Mouse (Mus musculus) midbrain, embryonic 12.5 days (tissue): ENCODE measurements at regions not wholly inside any gene's neighbourhood (a gene's known extent, or its start where the extent isn't known, plus 50 kb on each side); places are given as distances from the start of the nearest gene placed in this dataset.
A peak's percentile ranks its signal among the peaks of the same experiment; 100 is the strongest.

Experiments
- ATAC-seq: fragments of 200-750 bp; cut with Nextera tagmentation; 2 replicates; pipeline ENCODE4 v1.8.0; 2017; ENCODE audit warnings: low read depth, moderate TSS enrichment, moderate library complexity; ENCODE audit not compliant: low FRiP score
- H3K27ac ChIP-seq: fragments of 300-500 bp; sonication (generic); replicated peaks from 2 replicates; pipeline ENCODE4 v1.5.1; 2016; ENCODE audit warnings: mild to moderate bottlenecking
- H3K27me3 ChIP-seq: fragments of 300-500 bp; sonication (generic); 2 replicates; pipeline ENCODE4 v1.6.1; 2016; ENCODE audit warnings: mild to moderate bottlenecking
- H3K36me3 ChIP-seq: fragments of 300-500 bp; sonication (generic); 2 replicates; pipeline ENCODE4 v1.6.1; 2016
- H3K4me1 ChIP-seq: fragments of 300-500 bp; sonication (generic); 2 replicates; pipeline ENCODE4 v1.6.1; 2016
- H3K4me2 ChIP-seq: fragments of 300-500 bp; sonication (generic); replicated peaks from 2 replicates; pipeline ENCODE4 v1.6.1; 2016; ENCODE audit warnings: mild to moderate bottlenecking, moderate library complexity
- H3K4me3 ChIP-seq: fragments of 300-500 bp; sonication (generic); 2 replicates; pipeline ENCODE4 v1.5.1; 2016; ENCODE audit warnings: mild to moderate bottlenecking
- H3K9ac ChIP-seq: fragments of 300-500 bp; sonication (generic); replicated peaks from 2 replicates; pipeline ENCODE4 v1.6.1; 2016; ENCODE audit warnings: mild to moderate bottlenecking, moderate library complexity
- H3K9me3 ChIP-seq: fragments of 300-500 bp; sonication (generic); 2 replicates; pipeline ENCODE4 v1.6.1; 2016; ENCODE audit warnings: mild to moderate bottlenecking
- WGBS: fragments of 180-500 bp; shearing (Covaris S2); methylation state at CpG from one replicate; pipeline ENCODE4 v1.1.7; 2016; 5-methylcytosine and 5-hydroxymethylcytosine counted together

DNA sequence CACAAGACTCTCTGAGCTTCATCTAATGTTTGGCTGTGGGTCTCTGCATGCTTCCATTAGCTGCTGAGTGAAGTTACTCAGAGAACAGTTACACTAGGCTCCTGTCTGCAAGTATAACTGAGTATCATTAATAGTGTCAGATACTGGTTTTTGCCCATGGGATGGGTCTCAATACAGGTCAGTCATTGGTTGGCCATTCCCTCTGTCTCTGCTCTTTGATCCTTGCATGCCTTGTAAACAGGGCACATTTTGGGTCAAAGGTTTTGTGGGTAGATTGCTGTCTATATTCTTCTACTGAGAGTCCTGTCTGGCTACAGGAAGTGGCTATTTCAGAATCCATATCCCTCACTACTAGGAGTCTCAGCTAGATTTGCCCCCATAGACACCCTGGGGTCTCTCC, 2864.7 kb upstream of the Lrrc6 start:
- H3K27me3 ChIP-seq, result no peaks in the 10 kb centered on the region
- no peaks in the 10 kb centered on the region for H3K4me1 ChIP-seq
- no peaks in the 10 kb centered on the region for H3K36me3 ChIP-seq
- H3K4me3 ChIP-seq, result no peak overlapping the region
- no peak overlapping the region for H3K9ac ChIP-seq
- no peak for ATAC-seq
- no peak overlapping the region for H3K4me2 ChIP-seq
- H3K27ac ChIP-seq, result no peak overlapping the region
- H3K9me3 ChIP-seq, result no peaks in the 10 kb centered on the region

GRCm38 (mm10) chr15:69350053-69350739, 2849.5 kb upstream of the Lrrc6 start:
- H3K36me3 ChIP-seq, result no peaks in the 10 kb centered on the region
- H3K4me2 ChIP-seq, result no peak overlapping the region
- H3K9ac ChIP-seq, result no peak overlapping the region
- no peak overlapping the region for H3K4me3 ChIP-seq
- 58% methylated on average over 7 of the region's 7 CpGs for WGBS
- ATAC-seq, result peak; percentile 69
- no peaks in the 10 kb centered on the region for H3K27me3 ChIP-seq
- no peaks in the 10 kb centered on the region for H3K4me1 ChIP-seq
- H3K9me3 ChIP-seq, result no peaks in the 10 kb centered on the region
- H3K27ac ChIP-seq, result no peak overlapping the region

DNA sequence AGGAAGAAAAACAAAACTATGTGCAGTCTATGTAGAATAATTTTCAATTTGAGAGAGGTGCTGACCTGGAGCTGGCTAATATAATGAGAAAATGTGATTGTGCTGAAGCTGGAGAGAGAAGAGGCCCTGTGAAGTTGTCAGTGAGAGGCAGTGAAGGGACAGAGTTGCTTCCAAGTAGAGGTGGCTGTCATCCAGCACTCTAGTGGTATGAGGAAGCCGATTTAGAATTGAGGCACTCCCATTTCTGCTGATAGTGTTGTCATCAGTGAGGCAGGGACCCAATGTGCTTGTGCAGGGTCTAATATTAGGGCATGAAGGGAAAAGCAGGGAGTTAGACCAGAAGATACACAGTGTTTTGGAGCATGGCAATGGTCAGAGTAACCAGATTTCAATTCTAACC, 2845.4 kb upstream of the Lrrc6 start:
- H3K9ac ChIP-seq, result no peak overlapping the region
- no peaks in the 10 kb centered on the region for H3K27me3 ChIP-seq
- no peak overlapping the region for H3K4me3 ChIP-seq
- no peaks in the 10 kb centered on the region for H3K36me3 ChIP-seq
- no peak overlapping the region for H3K27ac ChIP-seq
- no peaks in the 10 kb centered on the region for H3K4me1 ChIP-seq
- H3K4me2 ChIP-seq, result no peak overlapping the region
- ATAC-seq, result no peak
- H3K9me3 ChIP-seq, result no peaks in the 10 kb centered on the region
- WGBS, result 88% methylated on average over 1 of the region's 1 CpGs

DNA sequence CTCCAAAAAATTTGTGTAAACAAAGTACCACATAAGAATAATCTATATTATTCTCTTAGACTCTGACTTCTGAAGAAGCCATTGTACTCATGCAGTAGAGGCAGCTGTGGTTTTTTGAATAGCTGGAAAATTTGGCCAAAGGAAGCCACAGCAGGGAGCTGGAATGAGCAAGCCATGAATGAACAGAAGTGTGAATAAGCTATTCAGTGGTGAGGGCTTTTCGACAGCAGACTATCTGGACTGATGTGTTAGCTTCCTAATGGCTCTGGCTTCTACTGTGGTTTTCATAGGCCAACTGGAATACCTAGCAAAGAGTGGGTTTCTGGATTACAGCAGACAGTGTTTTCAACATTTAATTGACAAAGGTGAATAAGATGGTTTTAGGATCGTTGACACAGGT, 2842.0 kb upstream of the Lrrc6 start:
- Histone ChIP-seq H3K4me1 (no peaks in the 10 kb centered on the region), H3K9ac (no peak overlapping the region), H3K27ac (no peak overlapping the region), H3K9me3 (no peaks in the 10 kb centered on the region), H3K36me3 (no peaks in the 10 kb centered on the region), H3K4me3 (no peak overlapping the region), H3K4me2 (no peak overlapping the region), H3K27me3 (no peaks in the 10 kb centered on the region)
- ATAC-seq, result no peak
- 51% methylated on average over 2 of the region's 2 CpGs for WGBS

DNA sequence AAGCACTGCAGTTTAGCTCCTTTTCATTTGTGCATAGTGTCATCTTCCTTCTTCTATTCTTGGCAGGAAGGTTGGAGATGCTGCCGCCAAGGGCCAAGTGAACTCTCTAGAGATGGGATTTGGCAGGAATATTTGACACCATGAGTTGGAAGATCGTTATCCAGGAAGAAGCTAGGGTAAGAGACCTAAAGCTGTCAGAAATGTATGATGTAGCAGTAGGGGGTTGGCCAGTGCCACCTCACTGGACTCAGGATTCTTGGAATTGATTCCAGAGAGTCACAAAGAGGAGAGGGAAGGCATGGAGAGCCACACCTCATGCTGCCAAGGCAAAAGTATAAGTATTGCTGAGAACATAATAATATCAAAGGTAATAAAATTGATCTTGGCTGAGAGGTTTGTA, 2835.8 kb upstream of the Lrrc6 start:
- Histone ChIP-seq H3K9me3 (no peaks in the 10 kb centered on the region), H3K36me3 (no peaks in the 10 kb centered on the region), H3K27ac (no peak overlapping the region), H3K4me2 (no peak overlapping the region), H3K4me3 (no peak overlapping the region), H3K27me3 (no peaks in the 10 kb centered on the region), H3K9ac (no peak overlapping the region), H3K4me1 (no peaks in the 10 kb centered on the region)
- WGBS, result 89% methylated on average over 2 of the region's 2 CpGs
- no peak for ATAC-seq

DNA sequence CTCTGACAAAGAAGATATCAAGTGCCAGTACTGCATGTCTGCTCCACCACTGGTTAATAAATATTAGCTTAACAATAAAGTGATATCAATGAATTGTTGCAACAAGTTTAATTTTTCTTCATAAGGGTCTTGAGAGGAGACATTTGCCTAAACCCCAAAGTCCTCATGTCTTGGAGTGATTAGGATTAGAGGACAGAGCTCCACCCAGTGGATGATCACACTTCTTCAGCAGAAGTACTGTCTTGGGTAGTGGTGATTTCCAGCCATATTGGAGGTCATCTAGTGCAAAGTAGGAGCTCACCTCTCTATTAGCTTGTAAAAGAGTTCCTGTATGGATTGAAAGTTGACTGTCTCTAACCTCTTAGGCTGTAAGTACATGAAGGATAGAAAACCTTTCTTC, 2825.8 kb upstream of the Lrrc6 start:
- H3K36me3 ChIP-seq, result no peaks in the 10 kb centered on the region
- no peak for ATAC-seq
- H3K27me3 ChIP-seq, result no peaks in the 10 kb centered on the region
- H3K27ac ChIP-seq, result no peak overlapping the region
- no peak overlapping the region for H3K4me3 ChIP-seq
- no peaks in the 10 kb centered on the region for H3K4me1 ChIP-seq
- no peak overlapping the region for H3K4me2 ChIP-seq
- H3K9me3 ChIP-seq, result no peaks in the 10 kb centered on the region
- H3K9ac ChIP-seq, result no peak overlapping the region

GRCm38 (mm10) chr15:69303100-69303499, 2802.4 kb upstream of the Lrrc6 start:
- Histone ChIP-seq H3K4me1 (no peaks in the 10 kb centered on the region), H3K27me3 (no peaks in the 10 kb centered on the region), H3K9ac (no peak overlapping the region), H3K4me2 (no peak overlapping the region), H3K27ac (no peak overlapping the region), H3K36me3 (no peaks in the 10 kb centered on the region), H3K4me3 (no peak overlapping the region), H3K9me3 (no peaks in the 10 kb centered on the region)
- 77% methylated on average over 5 of the region's 5 CpGs for WGBS
- ATAC-seq, result no peak

DNA sequence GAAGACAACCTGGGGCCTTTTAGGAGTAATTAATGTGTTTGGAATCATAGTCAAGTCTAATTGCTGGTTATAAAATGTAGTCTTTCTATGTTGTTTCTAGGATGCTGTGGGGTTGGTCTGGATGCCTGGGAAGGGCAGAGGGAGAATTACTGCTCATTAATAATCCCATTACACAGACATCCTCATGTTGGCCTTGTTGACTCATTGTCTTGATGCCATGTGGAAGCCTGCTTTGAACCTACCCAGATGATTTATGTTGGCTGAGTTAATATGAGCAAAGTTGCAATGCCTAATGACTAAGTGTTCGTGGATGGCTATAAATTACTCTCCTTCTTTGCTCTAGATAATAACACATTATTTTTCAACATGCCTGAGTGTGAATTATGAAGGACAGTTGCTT, 2790.6 kb upstream of the Lrrc6 start:
- ATAC-seq, result no peak
- Histone ChIP-seq H3K27me3 (no peaks in the 10 kb centered on the region), H3K9me3 (no peaks in the 10 kb centered on the region), H3K4me1 (no peaks in the 10 kb centered on the region), H3K4me3 (no peak overlapping the region), H3K36me3 (no peaks in the 10 kb centered on the region), H3K27ac (no peak overlapping the region), H3K9ac (no peak overlapping the region), H3K4me2 (no peak overlapping the region)
- 83% methylated on average over 1 of the region's 1 CpGs for WGBS

- H3K9me3 ChIP-seq, result no peaks in the 10 kb centered on the region
- H3K4me3 ChIP-seq, result no peak overlapping the region
- H3K27ac ChIP-seq, result no peak overlapping the region
- no peak for ATAC-seq
- no peak overlapping the region for H3K9ac ChIP-seq
- H3K27me3 ChIP-seq, result no peaks in the 10 kb centered on the region
- no peaks in the 10 kb centered on the region for H3K4me1 ChIP-seq
- H3K4me2 ChIP-seq, result no peak overlapping the region
- H3K36me3 ChIP-seq, result no peaks in the 10 kb centered on the region
These were observed 2775.0 kb upstream of the Lrrc6 start for GRCm38 (mm10) chr15:69275546-69276255.

GRCm38 (mm10) chr15:69274225-69274766, 2773.6 kb upstream of the Lrrc6 start:
- H3K36me3 ChIP-seq, result no peaks in the 10 kb centered on the region
- H3K4me1 ChIP-seq, result no peaks in the 10 kb centered on the region
- H3K4me2 ChIP-seq, result no peak overlapping the region
- no peak overlapping the region for H3K27ac ChIP-seq
- no peaks in the 10 kb centered on the region for H3K9me3 ChIP-seq
- no peak for ATAC-seq
- no peak overlapping the region for H3K4me3 ChIP-seq
- H3K27me3 ChIP-seq, result no peaks in the 10 kb centered on the region
- WGBS, result 78% methylated on average over 8 of the region's 8 CpGs
- no peak overlapping the region for H3K9ac ChIP-seq

DNA sequence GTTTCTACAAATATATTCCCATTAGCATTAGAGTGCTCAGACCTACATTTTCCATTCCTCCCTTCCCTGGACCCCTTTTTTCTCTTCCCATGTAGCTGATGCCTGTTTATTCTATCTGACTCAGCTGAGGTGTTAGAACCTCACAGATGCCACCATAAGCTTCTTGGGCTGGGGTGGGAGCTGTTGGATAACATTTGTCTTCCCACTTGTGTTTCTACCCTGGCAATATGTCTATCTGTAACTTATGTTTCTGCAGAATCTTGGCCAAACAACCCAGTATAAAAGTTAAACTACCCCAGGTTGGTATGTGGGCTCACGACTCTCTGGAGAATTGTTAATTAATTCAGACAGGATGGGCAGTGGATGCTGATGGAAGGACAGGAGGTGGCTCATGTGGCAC, 2772.8 kb upstream of the Lrrc6 start:
- ATAC-seq, result no peak
- H3K27ac ChIP-seq, result no peak overlapping the region
- no peak overlapping the region for H3K9ac ChIP-seq
- H3K4me1 ChIP-seq, result no peaks in the 10 kb centered on the region
- no peaks in the 10 kb centered on the region for H3K36me3 ChIP-seq
- no peak overlapping the region for H3K4me3 ChIP-seq
- H3K4me2 ChIP-seq, result no peak overlapping the region
- no peaks in the 10 kb centered on the region for H3K27me3 ChIP-seq
- 77% methylated on average over 1 of the region's 1 CpGs for WGBS
- no peaks in the 10 kb centered on the region for H3K9me3 ChIP-seq

DNA sequence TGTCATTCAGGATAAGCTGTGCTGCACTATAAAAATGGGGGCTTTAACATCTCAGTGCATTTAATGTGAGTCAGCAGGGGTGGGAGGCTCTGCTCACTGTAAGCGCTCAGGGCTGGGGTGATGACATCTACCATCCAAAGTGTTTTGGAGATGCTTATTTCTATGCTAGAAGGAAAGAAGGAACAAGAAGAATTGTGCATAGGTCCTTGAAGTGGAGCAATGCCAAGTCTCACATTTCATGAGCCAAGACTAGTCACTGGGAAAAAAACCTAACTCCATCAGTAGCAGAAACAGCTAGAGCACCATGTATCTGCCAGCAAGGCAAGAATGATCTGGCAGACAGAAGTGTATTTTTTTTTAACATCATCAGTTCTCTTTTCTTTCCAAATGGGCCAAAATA, 2761.2 kb upstream of the Lrrc6 start:
- no peak for ATAC-seq
- no peaks in the 10 kb centered on the region for H3K27me3 ChIP-seq
- no peak overlapping the region for H3K27ac ChIP-seq
- H3K4me2 ChIP-seq, result no peak overlapping the region
- no peaks in the 10 kb centered on the region for H3K9me3 ChIP-seq
- no peak overlapping the region for H3K9ac ChIP-seq
- H3K36me3 ChIP-seq, result no peaks in the 10 kb centered on the region
- no peaks in the 10 kb centered on the region for H3K4me1 ChIP-seq
- H3K4me3 ChIP-seq, result no peak overlapping the region
- 98% methylated on average over 1 of the region's 1 CpGs for WGBS
